Mouse (Mus musculus): ENCODE measurements around the gene Rps6kb1.

DNA sequence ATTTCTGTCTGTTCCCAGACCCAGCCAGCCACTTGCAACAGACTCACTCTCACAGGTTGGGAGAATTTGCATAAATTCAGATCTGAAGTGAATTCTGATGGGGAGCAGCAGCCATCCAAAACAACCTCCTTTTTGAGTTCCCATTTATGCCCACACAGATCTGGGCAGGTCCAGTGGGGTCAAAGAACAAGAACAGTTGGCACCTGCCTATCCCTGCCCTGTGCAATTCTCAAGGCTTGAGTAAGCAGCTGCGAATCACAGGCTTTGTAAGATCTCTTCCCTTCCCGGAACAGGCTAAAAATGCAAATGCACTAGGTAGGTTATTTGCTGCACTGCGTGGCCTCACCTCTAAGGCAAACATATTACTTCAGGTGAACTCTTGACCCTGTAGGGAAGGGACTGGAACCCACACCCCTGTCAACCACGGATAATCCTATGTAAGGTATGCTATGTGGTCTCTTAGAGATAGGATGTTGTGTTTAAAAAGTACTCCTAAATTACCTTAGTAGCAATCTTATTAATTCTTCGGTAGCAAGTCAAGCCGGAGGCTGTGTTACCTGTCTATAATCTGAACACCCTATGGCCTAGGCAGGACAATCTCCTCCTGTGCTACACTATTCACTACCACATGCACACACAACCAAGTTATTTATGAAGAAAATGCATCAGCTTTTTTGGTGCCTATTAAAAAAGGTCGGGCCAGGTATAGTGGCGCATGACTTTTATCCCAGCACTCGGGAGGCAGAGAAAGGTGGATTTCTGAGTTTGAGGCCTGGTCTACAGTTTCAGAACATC is 35.9 kb upstream of the Rps6kb1 start:
- TF ChIP-seq EP300 (optimal IDR thresholded peaks at IDR 0.05) = no peak
- TF ChIP-seq CTCF (IDR thresholded peaks at IDR 0.05; ENCODE audit: low read depth) = 0 out of 2 replicates have a peak, but pooled peaks have one; percentile 2
